Mouse (Mus musculus): ENCODE results near the gene Fat2.

GRCm38 (mm10) chr11:55209626-55210353 lies 126.6 kb downstream of the Fat2 start:
- TF ChIP-seq CTCF (IDR thresholded peaks at IDR 0.05; ENCODE audit: extremely low read depth, insufficient read length, insufficient replicate concordance, low read depth, low read length) (no peak), POLR2A (IDR thresholded peaks at IDR 0.05; ENCODE audit: low read depth, low read length) (no peak)

Measured in small intestine, adult 2 months (tissue).